Mouse (Mus musculus): ENCODE measurements around the gene Timp2. TPM values are rescaled to one million over a fixed set of nuclear protein-coding genes. Genes with fewer than 3 reads are reported as not detected.

The Timp2 gene
- polyA plus RNA-seq, 1 experiment from 2014 or later, result 38.9 TPM

GRCm38 (mm10) chr11:118355205-118355604 is 335 bp downstream of the Timp2 start:
- no peaks in the 10 kb centered on the region for H3K9me3 ChIP-seq (ENCODE audit: control insufficient read depth)
- H3K4me3 ChIP-seq (ENCODE audit: low read depth, low read length), result peak overlapping the region; percentile 70
- H3K4me2 ChIP-seq (replicated peaks; ENCODE audit: low read depth), result peak overlapping the region; percentile 90
- TF ChIP-seq CTCF (IDR thresholded peaks at IDR 0.05; ENCODE audit: low read depth), result peak; percentile 78
- H3K9ac ChIP-seq (ENCODE audit: low read depth, low read length), result peak overlapping the region; percentile 68
- no peaks in the 10 kb centered on the region for H3K36me3 ChIP-seq (ENCODE audit: control insufficient read depth, insufficient read depth)
- peak; percentile 83 for ATAC-seq
- H3K27me3 ChIP-seq (replicated peaks; ENCODE audit: control insufficient read depth, insufficient read depth, low read length), result no peaks in the 10 kb centered on the region
- peak overlapping the region; percentile 78 for H3K27ac ChIP-seq (ENCODE audit: low read depth, low read length)
- no peaks in the 10 kb centered on the region for H3K4me1 ChIP-seq (replicated peaks; ENCODE audit: control insufficient read depth, insufficient read depth, low read length)
- under 1% methylated on average over 34 of the region's 43 CpGs for WGBS

GRCm38 (mm10) chr11:118354636-118355191 is 826 bp downstream of the Timp2 start:
- Histone ChIP-seq H3K9ac (ENCODE audit: low read depth, low read length) (peak overlapping the region; percentile 68), H3K9me3 (ENCODE audit: control insufficient read depth) (no peaks in the 10 kb centered on the region), H3K27ac (ENCODE audit: low read depth, low read length) (peak overlapping the region; percentile 78), H3K27me3 (replicated peaks; ENCODE audit: control insufficient read depth, insufficient read depth, low read length) (no peaks in the 10 kb centered on the region), H3K4me2 (replicated peaks; ENCODE audit: low read depth) (peak overlapping the region; percentile 90), H3K36me3 (ENCODE audit: control insufficient read depth, insufficient read depth) (no peaks in the 10 kb centered on the region), H3K4me3 (ENCODE audit: low read depth, low read length) (peak overlapping the region; percentile 70), H3K4me1 (replicated peaks; ENCODE audit: control insufficient read depth, insufficient read depth, low read length) (no peaks in the 10 kb centered on the region)
- peak; percentile 34; the same call in 1 of the 2 replicates for ATAC-seq
- WGBS, result 1% methylated on average over 42 of the region's 47 CpGs
- no peak for TF ChIP-seq CTCF (IDR thresholded peaks at IDR 0.05; ENCODE audit: low read depth)

- 80% methylated on average over 5 of the region's 5 CpGs for WGBS
- H3K27ac ChIP-seq (ENCODE audit: low read depth, low read length), result no peak overlapping the region
These were observed 6.0 kb downstream of the Timp2 start for GRCm38 (mm10) chr11:118349494-118349893.

GRCm38 (mm10) chr11:118348877-118349276 is 6.7 kb downstream of the Timp2 start:
- 60% methylated on average over 5 of the region's 5 CpGs for WGBS
- ATAC-seq, result no peak
- H3K9ac ChIP-seq (ENCODE audit: low read depth, low read length), result no peak overlapping the region
- no peaks in the 10 kb centered on the region for H3K9me3 ChIP-seq (ENCODE audit: control insufficient read depth)
- no peak for TF ChIP-seq CTCF (IDR thresholded peaks at IDR 0.05; ENCODE audit: low read depth)
- no peak overlapping the region for H3K27ac ChIP-seq (ENCODE audit: low read depth, low read length)
- peaks cover 5% of the 10 kb centered on the region; the same call in 1 of the 2 replicates for H3K4me1 ChIP-seq (replicated peaks; ENCODE audit: control insufficient read depth, insufficient read depth, low read length)
- no peaks in the 10 kb centered on the region for H3K27me3 ChIP-seq (replicated peaks; ENCODE audit: control insufficient read depth, insufficient read depth, low read length)
- no peaks in the 10 kb centered on the region for H3K36me3 ChIP-seq (ENCODE audit: control insufficient read depth, insufficient read depth)
- H3K4me2 ChIP-seq (replicated peaks; ENCODE audit: low read depth), result no peak overlapping the region
- no peak overlapping the region for H3K4me3 ChIP-seq (ENCODE audit: low read depth, low read length)

More at GRCm38 (mm10) chr11:118349494-118349893, 6.0 kb downstream of the Timp2 start:
- H3K4me2 ChIP-seq (replicated peaks; ENCODE audit: low read depth), result no peak overlapping the region
- no peak for ATAC-seq
- TF ChIP-seq CTCF (IDR thresholded peaks at IDR 0.05; ENCODE audit: low read depth), result no peak
- no peak overlapping the region for H3K4me3 ChIP-seq (ENCODE audit: low read depth, low read length)
- no peaks in the 10 kb centered on the region for H3K36me3 ChIP-seq (ENCODE audit: control insufficient read depth, insufficient read depth)
- H3K9me3 ChIP-seq (ENCODE audit: control insufficient read depth), result no peaks in the 10 kb centered on the region
- no peak overlapping the region for H3K9ac ChIP-seq (ENCODE audit: low read depth, low read length)
- H3K27me3 ChIP-seq (replicated peaks; ENCODE audit: control insufficient read depth, insufficient read depth, low read length), result no peaks in the 10 kb centered on the region
- H3K4me1 ChIP-seq (replicated peaks; ENCODE audit: control insufficient read depth, insufficient read depth, low read length), result peaks cover 5% of the 10 kb centered on the region; the same call in 1 of the 2 replicates

GRCm38 (mm10) chr11:118348419-118348818 is 7.1 kb downstream of the Timp2 start:
- Histone ChIP-seq H3K9me3 (ENCODE audit: control insufficient read depth) (no peaks in the 10 kb centered on the region), H3K4me2 (replicated peaks; ENCODE audit: low read depth) (no peak overlapping the region), H3K4me3 (ENCODE audit: low read depth, low read length) (no peak overlapping the region), H3K4me1 (replicated peaks; ENCODE audit: control insufficient read depth, insufficient read depth, low read length) (peaks cover 5% of the 10 kb centered on the region; the same call in 1 of the 2 replicates), H3K9ac (ENCODE audit: low read depth, low read length) (no peak overlapping the region), H3K36me3 (ENCODE audit: control insufficient read depth, insufficient read depth) (no peaks in the 10 kb centered on the region), H3K27ac (ENCODE audit: low read depth, low read length) (no peak overlapping the region), H3K27me3 (replicated peaks; ENCODE audit: control insufficient read depth, insufficient read depth, low read length) (no peaks in the 10 kb centered on the region)
- no peak for TF ChIP-seq CTCF (IDR thresholded peaks at IDR 0.05; ENCODE audit: low read depth)
- 38% methylated on average over 3 of the region's 3 CpGs for WGBS
- ATAC-seq, result no peak

GRCm38 (mm10) chr11:118347911-118348310 is 7.6 kb downstream of the Timp2 start:
- Histone ChIP-seq H3K36me3 (ENCODE audit: control insufficient read depth, insufficient read depth) (no peaks in the 10 kb centered on the region), H3K27me3 (replicated peaks; ENCODE audit: control insufficient read depth, insufficient read depth, low read length) (no peaks in the 10 kb centered on the region), H3K9ac (ENCODE audit: low read depth, low read length) (no peak overlapping the region), H3K27ac (ENCODE audit: low read depth, low read length) (no peak overlapping the region), H3K4me3 (ENCODE audit: low read depth, low read length) (no peak overlapping the region), H3K4me1 (replicated peaks; ENCODE audit: control insufficient read depth, insufficient read depth, low read length) (peaks cover 5% of the 10 kb centered on the region; the same call in 1 of the 2 replicates), H3K4me2 (replicated peaks; ENCODE audit: low read depth) (no peak overlapping the region), H3K9me3 (ENCODE audit: control insufficient read depth) (no peaks in the 10 kb centered on the region)
- WGBS, result 86% methylated on average over 12 of the region's 12 CpGs
- TF ChIP-seq CTCF (IDR thresholded peaks at IDR 0.05; ENCODE audit: low read depth), result no peak
- no peak for ATAC-seq

All from intestine, postnatal 0 days (tissue).